Mouse (Mus musculus): Measurements from ENCODE around the gene Rnf144b. TPM values are rescaled to one million over a fixed set of nuclear protein-coding genes. Genes with fewer than 3 reads are reported as not detected.

Gene Rnf144b
- total and polyA plus RNA-seq, 3 experiments: 1.1 to 7.8 (median 4.6) TPM

- Histone ChIP-seq H3K9me3 (replicated peaks) (no peaks in the 10 kb centered on the region), H3K27me3 (ENCODE audit: insufficient read depth, low read length) (no peaks in the 10 kb centered on the region), H3K4me3 (ENCODE audit: low read depth, low read length) (peak overlapping the region; percentile 86), H3K4me1 (ENCODE audit: insufficient read depth, low read depth, low read length) (peaks cover 46% of the 10 kb centered on the region), H3K36me3 (replicated peaks) (peaks cover 30% of the 10 kb centered on the region)
- ATAC-seq (ENCODE audit: extremely low read depth, insufficient number of reproducible peaks, low FRiP score, poor library complexity, severe bottlenecking) (no peak), DNase-seq (ENCODE audit: low spot score) (no peak)
- TF ChIP-seq GATA2 (IDR thresholded peaks at IDR 0.05; ENCODE audit: borderline replicate concordance, low read depth, low read length): no peak
Observed at GRCm38 (mm10) chr13:47104856-47105541, 17.5 kb upstream of the Rnf144b start.

GRCm38 (mm10) chr13:47105711-47106579 lies 16.5 kb upstream of the Rnf144b start, which contains the start of gene Dek:
Gene Dek (minus strand): TSS chr13:47106201.
- TF ChIP-seq CTCF (IDR thresholded peaks at IDR 0.05; ENCODE audit: low read depth, low read length): no peak
- TF ChIP-seq TAL1 (conservative IDR thresholded peaks at IDR 0.05; ENCODE audit: low read depth, low read length): no peak
- TF ChIP-seq POLR2AphosphoS5 (IDR thresholded peaks at IDR 0.05; ENCODE audit: insufficient replicate concordance, low read depth, low read length): no peak
- TF ChIP-seq GATA2 (IDR thresholded peaks at IDR 0.05; ENCODE audit: borderline replicate concordance, low read depth, low read length): no peak
- no peak for TF ChIP-seq GATA1 (IDR thresholded peaks at IDR 0.05; ENCODE audit: borderline replicate concordance, low read length)
- H3K4me3 ChIP-seq (ENCODE audit: low read depth, low read length): peak within 1 kb of the TSS; percentile 86
- H3K27me3 ChIP-seq (ENCODE audit: insufficient read depth, low read length): no peaks in the 10 kb centered on the region
- no peaks in the 10 kb centered on the region for H3K9me3 ChIP-seq (replicated peaks)
- ATAC-seq (ENCODE audit: extremely low read depth, insufficient number of reproducible peaks, low FRiP score, poor library complexity, severe bottlenecking) (peak; percentile 38), DNase-seq (ENCODE audit: low spot score) (peak; percentile 80)
- H3K36me3 ChIP-seq (replicated peaks): peaks cover 24% of the 10 kb centered on the region
- H3K4me1 ChIP-seq (ENCODE audit: insufficient read depth, low read depth, low read length): peaks cover 51% of the 10 kb centered on the region

GRCm38 (mm10) chr13:47106580-47106888 lies 15.9 kb upstream of the Rnf144b start:
- Histone ChIP-seq H3K36me3 (replicated peaks) (peaks cover 24% of the 10 kb centered on the region), H3K27me3 (ENCODE audit: insufficient read depth, low read length) (no peaks in the 10 kb centered on the region), H3K9me3 (replicated peaks) (no peaks in the 10 kb centered on the region), H3K4me3 (ENCODE audit: low read depth, low read length) (peak overlapping the region; percentile 86), H3K4me1 (ENCODE audit: insufficient read depth, low read depth, low read length) (peaks cover 51% of the 10 kb centered on the region)
- no peak for TF ChIP-seq POLR2AphosphoS5 (IDR thresholded peaks at IDR 0.05; ENCODE audit: insufficient replicate concordance, low read depth, low read length)
- no peak for TF ChIP-seq GATA1 (IDR thresholded peaks at IDR 0.05; ENCODE audit: borderline replicate concordance, low read length)
- TF ChIP-seq GATA2 (IDR thresholded peaks at IDR 0.05; ENCODE audit: borderline replicate concordance, low read depth, low read length): no peak
- TF ChIP-seq TAL1 (conservative IDR thresholded peaks at IDR 0.05; ENCODE audit: low read depth, low read length): no peak
- TF ChIP-seq CTCF (IDR thresholded peaks at IDR 0.05; ENCODE audit: low read depth, low read length): no peak
- ATAC-seq (ENCODE audit: extremely low read depth, insufficient number of reproducible peaks, low FRiP score, poor library complexity, severe bottlenecking): no peak
- no peak for DNase-seq (ENCODE audit: low spot score)

GRCm38 (mm10) chr13:47109239-47109638 lies 13.2 kb upstream of the Rnf144b start:
- no peaks in the 10 kb centered on the region for H3K9me3 ChIP-seq (replicated peaks)
- TF ChIP-seq POLR2AphosphoS5 (IDR thresholded peaks at IDR 0.05; ENCODE audit: insufficient replicate concordance, low read depth, low read length) (no peak), GATA2 (IDR thresholded peaks at IDR 0.05; ENCODE audit: borderline replicate concordance, low read depth, low read length) (no peak), GATA1 (IDR thresholded peaks at IDR 0.05; ENCODE audit: borderline replicate concordance, low read length) (no peak), CTCF (IDR thresholded peaks at IDR 0.05; ENCODE audit: low read depth, low read length) (no peak), TAL1 (conservative IDR thresholded peaks at IDR 0.05; ENCODE audit: low read depth, low read length) (peak; percentile 82)
- no peak for DNase-seq (ENCODE audit: low spot score)
- peaks cover 64% of the 10 kb centered on the region for H3K4me1 ChIP-seq (ENCODE audit: insufficient read depth, low read depth, low read length)
- peaks cover 9% of the 10 kb centered on the region for H3K36me3 ChIP-seq (replicated peaks)
- peak; percentile 35; the same call in 1 of the 2 replicates for ATAC-seq (ENCODE audit: extremely low read depth, insufficient number of reproducible peaks, low FRiP score, poor library complexity, severe bottlenecking)
- peak overlapping the region; percentile 61; the same call in 1 of the 2 replicates for H3K4me3 ChIP-seq (ENCODE audit: low read depth, low read length)
- no peaks in the 10 kb centered on the region for H3K27me3 ChIP-seq (ENCODE audit: insufficient read depth, low read length)

- H3K36me3 ChIP-seq (replicated peaks): peaks cover 2% of the 10 kb centered on the region
- ATAC-seq (ENCODE audit: extremely low read depth, insufficient number of reproducible peaks, low FRiP score, poor library complexity, severe bottlenecking) (peak; percentile 16; the same call in 1 of the 2 replicates), DNase-seq (ENCODE audit: low spot score) (no peak)
- H3K27me3 ChIP-seq (ENCODE audit: insufficient read depth, low read length): no peaks in the 10 kb centered on the region
- H3K9me3 ChIP-seq (replicated peaks): no peaks in the 10 kb centered on the region
- no peak for TF ChIP-seq CTCF (IDR thresholded peaks at IDR 0.05; ENCODE audit: low read depth, low read length)
- peak; percentile 33; the same call in 1 of the 2 replicates for TF ChIP-seq TAL1 (conservative IDR thresholded peaks at IDR 0.05; ENCODE audit: low read depth, low read length)
- H3K4me3 ChIP-seq (ENCODE audit: low read depth, low read length): peak overlapping the region; percentile 30; the same call in 1 of the 2 replicates
- H3K4me1 ChIP-seq (ENCODE audit: insufficient read depth, low read depth, low read length): peaks cover 76% of the 10 kb centered on the region
Observed at GRCm38 (mm10) chr13:47111185-47111584, 11.3 kb upstream of the Rnf144b start.

- no peaks in the 10 kb centered on the region for H3K27me3 ChIP-seq (ENCODE audit: insufficient read depth, low read length)
- DNase-seq (ENCODE audit: low spot score) (no peak), ATAC-seq (ENCODE audit: extremely low read depth, insufficient number of reproducible peaks, low FRiP score, poor library complexity, severe bottlenecking) (no peak)
- peaks cover 2% of the 10 kb centered on the region for H3K36me3 ChIP-seq (replicated peaks)
- TF ChIP-seq GATA1 (IDR thresholded peaks at IDR 0.05; ENCODE audit: borderline replicate concordance, low read length) (no peak), POLR2AphosphoS5 (IDR thresholded peaks at IDR 0.05; ENCODE audit: insufficient replicate concordance, low read depth, low read length) (no peak), TAL1 (conservative IDR thresholded peaks at IDR 0.05; ENCODE audit: low read depth, low read length) (no peak), CTCF (IDR thresholded peaks at IDR 0.05; ENCODE audit: low read depth, low read length) (no peak), GATA2 (IDR thresholded peaks at IDR 0.05; ENCODE audit: borderline replicate concordance, low read depth, low read length) (no peak)
- peaks cover 82% of the 10 kb centered on the region for H3K4me1 ChIP-seq (ENCODE audit: insufficient read depth, low read depth, low read length)
- H3K9me3 ChIP-seq (replicated peaks): no peaks in the 10 kb centered on the region
- peak overlapping the region; percentile 46; the same call in 1 of the 2 replicates for H3K4me3 ChIP-seq (ENCODE audit: low read depth, low read length)
Observed at GRCm38 (mm10) chr13:47112056-47112455, 10.4 kb upstream of the Rnf144b start.
